Mouse (Mus musculus) testis, adult 2 months (tissue): ENCODE measurements around the gene Ank. TPM values are rescaled to one million over a fixed set of nuclear protein-coding genes. Genes with fewer than 3 reads are reported as not detected.

ENCODE experiments used
- H3K27ac ChIP-seq: fragments of 200-500 bp; 2 replicates; pipeline ENCODE4 v1.5.1; 2012; ENCODE audit warnings: low read depth, low read length; ENCODE audit not compliant: control insufficient read depth, insufficient read depth
- H3K27me3 ChIP-seq: fragments of 200-500 bp; 2 replicates; pipeline ENCODE4 v1.6.1; 2012; ENCODE audit warnings: mild to moderate bottlenecking, low read length, moderate library complexity; ENCODE audit not compliant: control insufficient read depth, insufficient read depth
- H3K36me3 ChIP-seq: fragments of 200-500 bp; 2 replicates; pipeline ENCODE4 v1.6.1; 2012; ENCODE audit warnings: mild to moderate bottlenecking, low read length; ENCODE audit not compliant: control insufficient read depth, insufficient read depth
- H3K4me1 ChIP-seq: fragments of 200-500 bp; 2 replicates; pipeline ENCODE4 v1.6.1; 2012; ENCODE audit warnings: low read length; ENCODE audit not compliant: control insufficient read depth, insufficient read depth
- H3K4me3 ChIP-seq: fragments of 200-500 bp; 2 replicates; pipeline ENCODE4 v1.5.1; 2012; ENCODE audit warnings: low read depth, mild to moderate bottlenecking, low read length, moderate library complexity, mixed read lengths; ENCODE audit not compliant: control insufficient read depth
- CTCF ChIP-seq: fragments of 200-500 bp; IDR thresholded peaks from 2 replicates; pipeline ENCODE4 v1.5.1; 2012; ENCODE audit warnings: low read depth, mild to moderate bottlenecking, inconsistent platforms, low read length, moderate library complexity; ENCODE audit not compliant: control insufficient read depth, insufficient read depth, insufficient replicate concordance
- POLR2A ChIP-seq: fragments of 200-500 bp; IDR thresholded peaks from 2 replicates; pipeline ENCODE4 v1.6.1; 2012; ENCODE audit warnings: low read depth, mild to moderate bottlenecking, inconsistent platforms, low read length, moderate library complexity; ENCODE audit not compliant: control insufficient read depth
- polyA plus RNA-seq: library from polyadenylated mRNA; depleted of rRNA; stranded (reverse); fragments of >200 nt; gene quantifications from 2 replicates; pipeline ENCODE4 v1.2.3, GENCODE M21; 2012

Ank gene
- polyA plus RNA-seq, 1 experiment, result 9.1 TPM

- TF ChIP-seq CTCF (no peak), POLR2A (no peak)
Measured at GRCm38 (mm10) chr15:27533036-27533435, 66.6 kb downstream of the Ank start.

GRCm38 (mm10) chr15:27535681-27536080 lies 69.2 kb downstream of the Ank start:
- H3K36me3 ChIP-seq, result no peaks in the 10 kb centered on the region
- no peaks in the 10 kb centered on the region for H3K4me1 ChIP-seq
- TF ChIP-seq POLR2A, result no peak
- TF ChIP-seq CTCF, result no peak
- no peak overlapping the region for H3K4me3 ChIP-seq
- H3K27me3 ChIP-seq, result no peaks in the 10 kb centered on the region
- no peak overlapping the region for H3K27ac ChIP-seq

More at GRCm38 (mm10) chr15:27533036-27533435, 66.6 kb downstream of the Ank start:
- H3K36me3 ChIP-seq, result no peaks in the 10 kb centered on the region
- H3K27me3 ChIP-seq, result no peaks in the 10 kb centered on the region
- H3K4me3 ChIP-seq, result no peak overlapping the region
- H3K27ac ChIP-seq, result no peak overlapping the region
- H3K4me1 ChIP-seq, result no peaks in the 10 kb centered on the region

- Histone ChIP-seq H3K27me3 (no peaks in the 10 kb centered on the region), H3K4me1 (no peaks in the 10 kb centered on the region), H3K36me3 (no peaks in the 10 kb centered on the region), H3K27ac (no peak overlapping the region), H3K4me3 (no peak overlapping the region)
- TF ChIP-seq POLR2A (no peak), CTCF (no peak)
Measured at GRCm38 (mm10) chr15:27536186-27536585, 69.7 kb downstream of the Ank start.

- Histone ChIP-seq H3K4me3 (no peak overlapping the region), H3K27me3 (no peaks in the 10 kb centered on the region), H3K27ac (no peak overlapping the region), H3K4me1 (no peaks in the 10 kb centered on the region), H3K36me3 (no peaks in the 10 kb centered on the region)
- no peak for TF ChIP-seq POLR2A
- TF ChIP-seq CTCF, result no peak
Measured at GRCm38 (mm10) chr15:27536771-27537170, 70.3 kb downstream of the Ank start.

GRCm38 (mm10) chr15:27537519-27538223 lies 71.2 kb downstream of the Ank start:
- Histone ChIP-seq H3K27ac (no peak overlapping the region), H3K27me3 (no peaks in the 10 kb centered on the region), H3K36me3 (no peaks in the 10 kb centered on the region), H3K4me3 (no peak overlapping the region), H3K4me1 (no peaks in the 10 kb centered on the region)
- no peak for TF ChIP-seq CTCF
- TF ChIP-seq POLR2A, result no peak

- no peak overlapping the region for H3K27ac ChIP-seq
- TF ChIP-seq POLR2A (no peak), CTCF (no peak)
Measured at GRCm38 (mm10) chr15:27539745-27540144, 73.3 kb downstream of the Ank start.

GRCm38 (mm10) chr15:27545203-27545602 lies 78.7 kb downstream of the Ank start:
- no peak overlapping the region for H3K27ac ChIP-seq
- no peak overlapping the region for H3K4me3 ChIP-seq
- H3K36me3 ChIP-seq, result no peaks in the 10 kb centered on the region
- no peaks in the 10 kb centered on the region for H3K27me3 ChIP-seq
- H3K4me1 ChIP-seq, result no peaks in the 10 kb centered on the region
- no peak for TF ChIP-seq CTCF
- TF ChIP-seq POLR2A, result no peak

More at GRCm38 (mm10) chr15:27539745-27540144, 73.3 kb downstream of the Ank start:
- no peaks in the 10 kb centered on the region for H3K27me3 ChIP-seq
- no peaks in the 10 kb centered on the region for H3K36me3 ChIP-seq
- H3K4me1 ChIP-seq, result no peaks in the 10 kb centered on the region
- no peak overlapping the region for H3K4me3 ChIP-seq

GRCm38 (mm10) chr15:27548110-27548509 lies 81.6 kb downstream of the Ank start:
- Histone ChIP-seq H3K36me3 (no peaks in the 10 kb centered on the region), H3K27ac (no peak overlapping the region), H3K27me3 (no peaks in the 10 kb centered on the region), H3K4me3 (no peak overlapping the region), H3K4me1 (no peaks in the 10 kb centered on the region)
- no peak for TF ChIP-seq CTCF
- no peak for TF ChIP-seq POLR2A
